Comparison of ENCODE assay signal across 10 mouse cellular contexts in the genomic region with DNA sequence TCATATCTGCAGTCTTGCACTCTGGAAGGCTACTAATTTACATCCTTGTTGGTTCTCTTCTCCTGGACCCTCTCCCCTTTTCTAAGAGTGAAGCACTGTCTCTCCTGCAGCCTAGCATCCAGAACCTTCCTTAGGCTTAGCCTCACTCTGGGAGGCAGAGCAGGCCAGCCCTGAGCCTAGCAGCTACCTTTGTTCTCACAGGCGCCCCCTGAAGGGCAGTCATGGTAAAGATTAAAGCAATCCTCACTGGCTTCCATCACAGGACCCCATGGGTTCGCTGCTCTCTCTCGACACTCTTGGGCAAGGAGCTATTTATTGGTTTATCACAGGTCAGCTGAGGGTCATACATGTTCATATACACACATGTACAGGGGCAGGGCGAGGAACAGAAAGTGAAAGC.
DNase-seq lines count a peak whose midpoint lies in the region; ATAC-seq and TF ChIP-seq lines count a peak whose summit lies in the region.
"Had no signal": no experiment of that assay in that cellular context is flagged by ENCODE, and none has a peak within 500 bp of the region (broad histone marks: within the 10 kb centered on the region; RNA-seq: fewer than 3 reads in every experiment).

No protein-coding gene starts in this region.

- no peaks in the 10 kb centered on the region for H3K9me3 ChIP-seq in hindbrain, postnatal 0 days (ENCODE audit: low read length)
- H3K9me3 ChIP-seq in hindbrain, embryonic 12.5 days (replicated peaks): no peaks in the 10 kb centered on the region
- no peaks in the 10 kb centered on the region for H3K9me3 ChIP-seq in E14TG2a.4 (ENCODE audit: low read length)
- no peaks in the 10 kb centered on the region for H3K9me3 ChIP-seq in heart, embryonic 11.5 days (replicated peaks; ENCODE audit: control insufficient read depth, low read length)
- H3K9me3 ChIP-seq: limb, embryonic 15.5 days had no signal

- no peaks in the 10 kb centered on the region for H3K4me1 ChIP-seq in hindbrain, postnatal 0 days (ENCODE audit: insufficient read depth, low read length)
- H3K4me1 ChIP-seq in hindbrain, embryonic 12.5 days: no peaks in the 10 kb centered on the region; the same call in 1 of the 2 replicates
- H3K4me1 ChIP-seq in E14TG2a.4 (replicated peaks; ENCODE audit: low read depth, low read length): no peaks in the 10 kb centered on the region; the same call in 1 of the 2 replicates
- no peaks in the 10 kb centered on the region for H3K4me1 ChIP-seq in cortical plate, adult 2 months (ENCODE audit: control insufficient read depth, insufficient read depth, low read length)
- H3K4me1 ChIP-seq in heart, embryonic 11.5 days (ENCODE audit: control insufficient read depth, insufficient read depth, low read length): no peaks in the 10 kb centered on the region
- H3K4me1 ChIP-seq: limb, embryonic 15.5 days had no signal

- no peaks in the 10 kb centered on the region for H3K27me3 ChIP-seq in hindbrain, postnatal 0 days (ENCODE audit: insufficient read depth, low read length)
- H3K27me3 ChIP-seq in hindbrain, embryonic 12.5 days: no peaks in the 10 kb centered on the region; the same call in 1 of the 2 replicates
- H3K27me3 ChIP-seq in E14TG2a.4 (ENCODE audit: insufficient read depth, low read length): 0 out of 2 replicates have a peak, but pooled peaks cover 5% of the 10 kb centered on the region
- peaks cover 9% of the 10 kb centered on the region; the same call in 1 of the 2 replicates for H3K27me3 ChIP-seq in heart, embryonic 11.5 days (ENCODE audit: control insufficient read depth, insufficient read depth, low read length)
- H3K27me3 ChIP-seq: limb, embryonic 15.5 days had no signal

- H3K27ac ChIP-seq in hindbrain, postnatal 0 days: no peak overlapping the region
- H3K27ac ChIP-seq in hindbrain, embryonic 12.5 days: no peak overlapping the region
- no peak overlapping the region for H3K27ac ChIP-seq in cortical plate, adult 2 months (ENCODE audit: insufficient read depth, low read length)
- no peak overlapping the region for H3K27ac ChIP-seq in heart, embryonic 11.5 days (ENCODE audit: low read depth, low read length)
- H3K27ac ChIP-seq: limb, embryonic 15.5 days had no signal

- H3K36me3 ChIP-seq in hindbrain, postnatal 0 days (ENCODE audit: insufficient read depth, low read length): no peaks in the 10 kb centered on the region
- H3K36me3 ChIP-seq in hindbrain, embryonic 12.5 days: no peaks in the 10 kb centered on the region
- no peaks in the 10 kb centered on the region for H3K36me3 ChIP-seq in E14TG2a.4 (ENCODE audit: insufficient read depth, low read length)
- H3K36me3 ChIP-seq in heart, embryonic 11.5 days (ENCODE audit: control insufficient read depth, insufficient read depth, low read length): no peaks in the 10 kb centered on the region
- H3K36me3 ChIP-seq: limb, embryonic 15.5 days had no signal

- peak; percentile 45 for TF ChIP-seq CTCF in hindbrain, postnatal 0 days (IDR thresholded peaks at IDR 0.05; ENCODE audit: low read depth)
- TF ChIP-seq CTCF in E14TG2a.4 (conservative IDR thresholded peaks at IDR 0.05; ENCODE audit: low read length): peak; percentile 40
- peak; percentile 22; the same call in 1 of the 2 replicates for TF ChIP-seq CTCF in cortical plate, adult 2 months (IDR thresholded peaks at IDR 0.05; ENCODE audit: extremely low read depth, insufficient read depth, low read length)

- H3K4me3 ChIP-seq in hindbrain, postnatal 0 days (ENCODE audit: low read length): no peak overlapping the region
- no peak overlapping the region for H3K4me3 ChIP-seq in hindbrain, embryonic 12.5 days
- no peak overlapping the region for H3K4me3 ChIP-seq in E14TG2a.4 (replicated peaks; ENCODE audit: low read length)
- H3K4me3 ChIP-seq in cortical plate, adult 2 months (ENCODE audit: insufficient read depth, low read length): no peak overlapping the region
- no peak overlapping the region for H3K4me3 ChIP-seq in heart, embryonic 11.5 days (ENCODE audit: low read depth, low read length)
- H3K4me3 ChIP-seq: limb, embryonic 15.5 days had no signal

- H3K9ac ChIP-seq in hindbrain, postnatal 0 days (replicated peaks; ENCODE audit: low read length): no peak overlapping the region
- H3K9ac ChIP-seq in hindbrain, embryonic 12.5 days: no peak overlapping the region
- no peak overlapping the region for H3K9ac ChIP-seq in heart, embryonic 11.5 days (ENCODE audit: low read depth, low read length)
- H3K9ac ChIP-seq: limb, embryonic 15.5 days had no signal

- TF ChIP-seq POLR2A in cortical plate, adult 2 months (IDR thresholded peaks at IDR 0.05; ENCODE audit: extremely low read depth, insufficient read depth, low read length): no peak

- H3K4me2 ChIP-seq in hindbrain, postnatal 0 days (ENCODE audit: low read depth, low read length): no peak overlapping the region
- no peak overlapping the region for H3K4me2 ChIP-seq in hindbrain, embryonic 12.5 days (replicated peaks)
- no peak overlapping the region for H3K4me2 ChIP-seq in heart, embryonic 11.5 days
- H3K4me2 ChIP-seq: limb, embryonic 15.5 days had no signal

- WGBS in hindbrain, postnatal 0 days: 59% methylated on average over 4 of the region's 4 CpGs
- whole genome bisulfite sequencing in hindbrain, embryonic 12.5 days: 64% methylated on average over 4 of the region's 4 CpGs
- WGBS in heart, embryonic 11.5 days (ENCODE audit: insufficient replicate concordance): 52% methylated on average over 4 of the region's 4 CpGs

- no peak for DNase-seq in hindbrain, postnatal 0 days (ENCODE audit: low spot score)
- peak; percentile 2 for DNase-seq in NIH3T3 (ENCODE audit: low read depth)
- DNase-seq: kidney, adult 8-10 months; thymus, postnatal 36 days had no signal

- 0 out of 2 replicates have a peak, but pooled peaks have one; percentile 7 for ATAC-seq in hindbrain, postnatal 0 days
- ATAC-seq in hindbrain, embryonic 12.5 days (ENCODE audit: low FRiP score): no peak
- no peak for ATAC-seq in frontal cortex, adult (ENCODE audit: low TSS enrichment)
- no peak for ATAC-seq in heart, embryonic 11.5 days (replicated peaks; ENCODE audit: insufficient number of reproducible peaks, low FRiP score, low TSS enrichment)
